Mouse (Mus musculus): ENCODE data around the gene 9530068E07Rik.
"Not testable (repeated sequence)": the region's sequence is repeated elsewhere in the genome, so short reads cannot be mapped to it uniquely, and the experiment has no call there.

The 9530068E07Rik gene

GRCm38 (mm10) chr11:52395940-52396596, at the start of gene 9530068E07Rik:
TSS of gene 9530068E07Rik (plus strand) at chr11:52396428.
- peak; percentile 95 to 97 for DNase-seq

GRCm38 (mm10) chr11:52346635-52347005, 49.6 kb upstream of the 9530068E07Rik start:
- peak; percentile 38 to 69 for DNase-seq

- no peak for DNase-seq
Measured at GRCm38 (mm10) chr11:52348156-52348555, 48.1 kb upstream of the 9530068E07Rik start.

- no peak for DNase-seq
Measured at GRCm38 (mm10) chr11:52348724-52349123, 47.5 kb upstream of the 9530068E07Rik start.

- peak; percentile 70 to 80 for DNase-seq
Measured at GRCm38 (mm10) chr11:52350924-52351323, 45.3 kb upstream of the 9530068E07Rik start.

GRCm38 (mm10) chr11:52352271-52352670, 44.0 kb upstream of the 9530068E07Rik start:
- DNase-seq = no peak

- no peak for DNase-seq
Measured at GRCm38 (mm10) chr11:52354644-52355043, 41.6 kb upstream of the 9530068E07Rik start.

GRCm38 (mm10) chr11:52355601-52356000, 40.6 kb upstream of the 9530068E07Rik start:
- DNase-seq = no peak

GRCm38 (mm10) chr11:52357091-52357490, 39.1 kb upstream of the 9530068E07Rik start:
- DNase-seq = not testable (repeated sequence)

GRCm38 (mm10) chr11:52358520-52358919, 37.7 kb upstream of the 9530068E07Rik start:
- DNase-seq = peak; percentile 71 to 90

GRCm38 (mm10) chr11:52359686-52360470, 36.4 kb upstream of the 9530068E07Rik start:
- DNase-seq = peak; percentile 69 to 90

- DNase-seq = peak; percentile 88 to 94
Measured at GRCm38 (mm10) chr11:52360471-52361277, 35.6 kb upstream of the 9530068E07Rik start, which contains the start of gene Vdac1. TSS of gene Vdac1 (plus strand) at chr11:52360860.

- peak; percentile 85 to 96 for DNase-seq
Measured at GRCm38 (mm10) chr11:52361287-52361921, 34.8 kb upstream of the 9530068E07Rik start.

GRCm38 (mm10) chr11:52364376-52364775, 31.9 kb upstream of the 9530068E07Rik start:
- no peak for DNase-seq

GRCm38 (mm10) chr11:52365143-52365542, 31.1 kb upstream of the 9530068E07Rik start:
- peak; percentile 34 to 65 for DNase-seq

GRCm38 (mm10) chr11:52366358-52366757, 29.9 kb upstream of the 9530068E07Rik start:
- DNase-seq = no peak

- no peak for DNase-seq
Measured at GRCm38 (mm10) chr11:52368176-52368985, 27.8 kb upstream of the 9530068E07Rik start.

- DNase-seq = no peak
Measured at GRCm38 (mm10) chr11:52369252-52370134, 26.7 kb upstream of the 9530068E07Rik start.

GRCm38 (mm10) chr11:52370135-52370452, 26.1 kb upstream of the 9530068E07Rik start:
- no peak for DNase-seq

- peak; percentile 80 to 81 for DNase-seq
Measured at GRCm38 (mm10) chr11:52370538-52370937, 25.7 kb upstream of the 9530068E07Rik start.

- DNase-seq = no peak
Measured at GRCm38 (mm10) chr11:52373841-52374240, 22.4 kb upstream of the 9530068E07Rik start.

Measured in kidney, postnatal 25 days (tissue).